Mouse (Mus musculus): ENCODE data around the gene Cyp4a12a.
"Not testable (repeated sequence)": the region's sequence is repeated elsewhere in the genome, so short reads cannot be mapped to it uniquely, and the experiment has no call there.

Cyp4a12a gene

GRCm38 (mm10) chr4:115298746-115299145 lies at the start of gene Cyp4a12a:
TSS of gene Cyp4a12a (plus strand) at chr4:115299046.
- not testable (repeated sequence) for DNase-seq (ENCODE audit: low spot score in 2 of 2)

GRCm38 (mm10) chr4:115264687-115265569 lies 33.9 kb upstream of the Cyp4a12a start:
- DNase-seq (ENCODE audit: low spot score in 2 of 2), result not testable (repeated sequence)

- DNase-seq (ENCODE audit: low spot score in 2 of 2), result not testable (repeated sequence)
Observed at GRCm38 (mm10) chr4:115278215-115278982, 20.4 kb upstream of the Cyp4a12a start.

GRCm38 (mm10) chr4:115280342-115280741 lies 18.5 kb upstream of the Cyp4a12a start:
- no peak for DNase-seq (ENCODE audit: low spot score in 2 of 2)

- DNase-seq (ENCODE audit: low spot score in 2 of 2), result not testable (repeated sequence)
Observed at GRCm38 (mm10) chr4:115280779-115281178, 18.1 kb upstream of the Cyp4a12a start.

GRCm38 (mm10) chr4:115281231-115281767 lies 17.5 kb upstream of the Cyp4a12a start:
- not testable (repeated sequence) for DNase-seq (ENCODE audit: low spot score in 2 of 2)

GRCm38 (mm10) chr4:115325722-115326121 lies 26.9 kb downstream of the Cyp4a12a start:
- DNase-seq (ENCODE audit: low spot score in 2 of 2), result not testable (repeated sequence)

GRCm38 (mm10) chr4:115365624-115366023 lies 66.8 kb downstream of the Cyp4a12a start:
- DNase-seq (ENCODE audit: low spot score in 2 of 2), result not testable (repeated sequence)

- not testable (repeated sequence) for DNase-seq (ENCODE audit: low spot score in 2 of 2)
Observed at GRCm38 (mm10) chr4:115368067-115368466, 69.2 kb downstream of the Cyp4a12a start.

All from spleen, postnatal 10 days (tissue).